Mouse (Mus musculus) MEL (cell line): ENCODE data around the gene Hacd3. TPM values are rescaled to one million over a fixed set of nuclear protein-coding genes. Genes with fewer than 3 reads are reported as not detected.

Experiments used
- DNase-seq: peaks from one replicate; pipeline ENCODE4 v3.0.0; 2011; ENCODE audit warnings: low read depth, low spot score
- H3K27ac ChIP-seq: 2 replicates; pipeline ENCODE4 v1.5.1; 2012; ENCODE audit warnings: low read depth, mild to moderate bottlenecking, control low read depth, low read length, moderate library complexity; ENCODE audit not compliant: control insufficient read depth
- H3K27me3 ChIP-seq, 2 experiments: fragments of 150-350 bp in 1 of 2; sonication (generic) in 1 of 2; 2 replicates each; pipeline ENCODE4 v1.6.1; 2012; ENCODE audit warnings: low read length in 2 of 2, mild to moderate bottlenecking in 2 of 2, improper control_type of control experiment in 1 of 2, moderate library complexity in 1 of 2; ENCODE audit not compliant: insufficient read depth in 2 of 2, control insufficient read depth in 1 of 2
- H3K36me3 ChIP-seq, 2 experiments: 2 replicates each; pipeline ENCODE4 v1.6.1; 2012 to 2014; ENCODE audit warnings: low read length in 2 of 2, improper control_type of control experiment in 1 of 2, inconsistent platforms in 1 of 2, mild to moderate bottlenecking in 1 of 2; ENCODE audit not compliant: insufficient read depth in 2 of 2, control insufficient read depth in 1 of 2
- H3K4me1 ChIP-seq, 2 experiments: fragments of 150-350 bp in 1 of 2; sonication (generic) in 1 of 2; 2 replicates each; pipeline ENCODE4 v1.6.1; 2012; ENCODE audit warnings: low read length in 2 of 2, improper control_type of control experiment in 1 of 2, mild to moderate bottlenecking in 1 of 2; ENCODE audit not compliant: insufficient read depth in 2 of 2, control insufficient read depth in 1 of 2
- H3K4me3 ChIP-seq, 2 experiments: fragments of 150-350 bp in 1 of 2; sonication (generic) in 1 of 2; 2 replicates each; pipeline ENCODE4 v1.5.1; 2012; ENCODE audit warnings: low read depth in 2 of 2, low read length in 2 of 2, mild to moderate bottlenecking in 2 of 2, moderate library complexity in 2 of 2, control low read depth in 1 of 2, improper control_type of control experiment in 1 of 2; ENCODE audit not compliant: control insufficient read depth in 1 of 2, insufficient read depth in 1 of 2
- H3K79me2 ChIP-seq: 2 replicates; pipeline ENCODE4 v1.6.1; 2012; ENCODE audit warnings: mild to moderate bottlenecking, low read length, moderate library complexity; ENCODE audit not compliant: control insufficient read depth, poor library complexity, insufficient read depth
- H3K9ac ChIP-seq: 2 replicates; pipeline ENCODE4 v1.6.1; 2012; ENCODE audit warnings: low read depth, mild to moderate bottlenecking, control low read depth, low read length, moderate library complexity; ENCODE audit not compliant: control insufficient read depth, poor library complexity, severe bottlenecking
- H3K9me3 ChIP-seq: fragments of 150-350 bp; sonication (generic); replicated peaks from 2 replicates; pipeline ENCODE4 v1.6.1; 2012; ENCODE audit warnings: mild to moderate bottlenecking, low read length, improper control_type of control experiment, moderate library complexity; ENCODE audit not compliant: insufficient read depth
- BHLHE40 ChIP-seq: IDR thresholded peaks from 2 replicates; pipeline ENCODE4 v1.6.1; 2012; ENCODE audit warnings: low read depth, mild to moderate bottlenecking, inconsistent platforms, low read length, improper control_type of control experiment, borderline replicate concordance
- CHD2 ChIP-seq: IDR thresholded peaks from 2 replicates; pipeline ENCODE4 v1.6.1; 2011; ENCODE audit warnings: low read length, improper control_type of control experiment
- ELF1 ChIP-seq: IDR thresholded peaks from 2 replicates; pipeline ENCODE4 v1.6.1; 2014; ENCODE audit warnings: low read depth, mild to moderate bottlenecking, inconsistent platforms, low read length, improper control_type of control experiment, moderate library complexity
- EP300 ChIP-seq, 2 experiments: IDR thresholded peaks; 2 replicates each; pipeline ENCODE4 v1.6.1; 2011; ENCODE audit warnings: improper control_type of control experiment in 2 of 2, low read length in 2 of 2, low read depth in 1 of 2, mild to moderate bottlenecking in 1 of 2
- JUND ChIP-seq: IDR thresholded peaks from 2 replicates; pipeline ENCODE4 v1.6.1; 2011; ENCODE audit warnings: low read depth, mild to moderate bottlenecking, improper control_type of control experiment, low read length
- KAT2A ChIP-seq: conservative IDR thresholded peaks from 2 replicates; pipeline ENCODE4 v1.6.1; 2012; ENCODE audit warnings: low read depth, low read length, improper control_type of control experiment, inconsistent platforms
- MEF2A ChIP-seq: IDR thresholded peaks from 2 replicates; pipeline ENCODE4 v1.6.1; 2014; ENCODE audit warnings: low read depth, mild to moderate bottlenecking, inconsistent platforms, low read length, improper control_type of control experiment; ENCODE audit not compliant: poor library complexity, insufficient replicate concordance, severe bottlenecking; ENCODE audit errors: extremely low read depth
- MYB ChIP-seq: IDR thresholded peaks from 2 replicates; pipeline ENCODE4 v1.6.1; 2011; ENCODE audit warnings: mild to moderate bottlenecking, low read depth, low read length, improper control_type of control experiment
- MYC ChIP-seq: IDR thresholded peaks from 2 replicates; pipeline ENCODE4 v1.6.1; 2011; ENCODE audit warnings: low read depth, mild to moderate bottlenecking, low read length, improper control_type of control experiment, moderate library complexity
- NRF1 ChIP-seq: IDR thresholded peaks from 2 replicates; pipeline ENCODE4 v1.6.1; 2014; ENCODE audit warnings: low read depth, mild to moderate bottlenecking, inconsistent platforms, low read length, improper control_type of control experiment, moderate library complexity; ENCODE audit not compliant: poor library complexity, insufficient read depth, severe bottlenecking
- POLR2A ChIP-seq, 2 experiments: IDR thresholded peaks; 2 replicates each; pipeline ENCODE4 v1.6.1; 2011 to 2012; ENCODE audit warnings: low read length in 2 of 2, mild to moderate bottlenecking in 2 of 2, control low read depth in 1 of 2, improper control_type of control experiment in 1 of 2, low read depth in 1 of 2, moderate library complexity in 1 of 2; ENCODE audit not compliant: control insufficient read depth in 1 of 2, insufficient read depth in 1 of 2, poor library complexity in 1 of 2
- POLR2AphosphoS5 ChIP-seq: IDR thresholded peaks from 2 replicates; pipeline ENCODE4 v1.6.1; 2012; ENCODE audit warnings: low read depth, borderline replicate concordance, mild to moderate bottlenecking, inconsistent platforms, low read length, moderate library complexity, mixed read lengths
- RAD21 ChIP-seq: IDR thresholded peaks from 2 replicates; pipeline ENCODE4 v1.6.1; 2011; ENCODE audit warnings: mild to moderate bottlenecking, low read depth, low read length, improper control_type of control experiment
- RCOR1 ChIP-seq: IDR thresholded peaks from 2 replicates; pipeline ENCODE4 v1.6.1; 2012; ENCODE audit warnings: low read depth, mild to moderate bottlenecking, inconsistent platforms, low read length, improper control_type of control experiment
- SIN3A ChIP-seq: IDR thresholded peaks from 2 replicates; pipeline ENCODE4 v1.6.1; 2012; ENCODE audit warnings: low read length, improper control_type of control experiment, inconsistent platforms
- SMC3 ChIP-seq: IDR thresholded peaks from 2 replicates; pipeline ENCODE4 v1.6.1; 2011; ENCODE audit warnings: low read depth, low read length, improper control_type of control experiment
- TBP ChIP-seq: IDR thresholded peaks from 2 replicates; pipeline ENCODE4 v1.8.0; 2011; ENCODE audit warnings: low read depth, low read length, improper control_type of control experiment
- UBTF ChIP-seq: IDR thresholded peaks from 2 replicates; pipeline ENCODE4 v1.6.1; 2012; ENCODE audit warnings: low read depth, mild to moderate bottlenecking, inconsistent platforms, low read length, improper control_type of control experiment, moderate library complexity, borderline replicate concordance; ENCODE audit not compliant: insufficient read depth
- ZC3H11A ChIP-seq: IDR thresholded peaks from 2 replicates; pipeline ENCODE4 v1.6.1; 2012; ENCODE audit warnings: low read depth, mild to moderate bottlenecking, inconsistent platforms, low read length, improper control_type of control experiment
- ZNF384 ChIP-seq: IDR thresholded peaks from 2 replicates; pipeline ENCODE4 v1.6.1; 2012; ENCODE audit warnings: low read depth, mild to moderate bottlenecking, inconsistent platforms, low read length, improper control_type of control experiment
- polyA plus RNA-seq, 2 experiments: library from polyadenylated mRNA; stranded (reverse) in 1 of 2; unstranded in 1 of 2; fragments of >175 nt in 1 of 2; fragments of >200 nt in 1 of 2; gene quantifications; 2 replicates each; pipeline versions ENCODE4 v1.2.1 to v1.2.4; 2012; ENCODE audit warnings: low replicate concordance in 2 of 2, low read depth in 1 of 2; ENCODE audit not compliant: insufficient read length in 2 of 2, insufficient read depth in 1 of 2, missing spikeins in 1 of 2
- total RNA-seq: library from RNA; depleted of rRNA; stranded (reverse); fragments of 300-350 nt; gene quantifications from 2 replicates; pipeline ENCODE4 v1.2.3, GENCODE M21; 2012

Gene Hacd3
- total and polyA plus RNA-seq, 3 experiments, result 47.3 to 340 (median 57.9) TPM

GRCm38 (mm10) chr9:64981904-64982303 is 39.6 kb downstream of the Hacd3 start:
- no peaks in the 10 kb centered on the region for H3K9me3 ChIP-seq
- TF ChIP-seq SMC3 (no peak), RCOR1 (no peak), RAD21 (no peak), EP300 (IDR thresholded peaks at IDR 0.05; ENCODE audit: low read depth in 1 of 2, low read length in 2 of 2) (no peak), SIN3A (no peak), MYC (no peak), MEF2A (no peak), NRF1 (no peak), POLR2A (IDR thresholded peaks at IDR 0.05; ENCODE audit: control insufficient read depth in 1 of 2, insufficient read depth in 1 of 2, low read depth in 1 of 2, low read length in 2 of 2, poor library complexity in 1 of 2) (no peak), ZC3H11A (no peak)
- TF ChIP-seq, all 39 proteins: peak for 0
- H3K27ac ChIP-seq, result no peak overlapping the region
- H3K79me2 ChIP-seq, result no peaks in the 10 kb centered on the region
- no peaks in the 10 kb centered on the region for H3K27me3 ChIP-seq
- H3K4me1 ChIP-seq, result peaks cover 0 to 6% of the 10 kb centered on the region in 2 experiments; a peak in 2 of 4 replicates
- H3K36me3 ChIP-seq, result peaks cover 5 to 18% of the 10 kb centered on the region in 2 experiments
- H3K9ac ChIP-seq, result no peak overlapping the region
- DNase-seq, result no peak
- no peak overlapping the region for H3K4me3 ChIP-seq

GRCm38 (mm10) chr9:64980548-64980947 is 40.9 kb downstream of the Hacd3 start:
- Histone ChIP-seq H3K79me2 (no peaks in the 10 kb centered on the region), H3K9me3 (no peaks in the 10 kb centered on the region), H3K27me3 (no peaks in the 10 kb centered on the region), H3K4me3 (no peak overlapping the region), H3K9ac (no peak overlapping the region), H3K36me3 (peaks cover 5 to 15% of the 10 kb centered on the region in 2 experiments), H3K27ac (no peak overlapping the region), H3K4me1 (peaks cover 0 to 6% of the 10 kb centered on the region in 2 experiments; a peak in 2 of 4 replicates)
- no peak for DNase-seq
- no peak for TF ChIP-seq UBTF
- no peak for TF ChIP-seq CHD2
- no peak for TF ChIP-seq NRF1
- TF ChIP-seq POLR2AphosphoS5, result no peak
- no peak for TF ChIP-seq BHLHE40
- no peak for TF ChIP-seq JUND
- TF ChIP-seq RAD21, result no peak
- TF ChIP-seq EP300 (IDR thresholded peaks at IDR 0.05; ENCODE audit: low read depth in 1 of 2, low read length in 2 of 2), result no peak
- no peak for TF ChIP-seq MEF2A
- TF ChIP-seq RCOR1, result no peak
- no peak for TF ChIP-seq ELF1
- no peak for TF ChIP-seq TBP
- no peak for TF ChIP-seq KAT2A
- no peak for TF ChIP-seq ZNF384
- no peak for TF ChIP-seq MYB
